Mouse (Mus musculus): ENCODE data around the gene Dyrk1b. TPM values are rescaled to one million over a fixed set of nuclear protein-coding genes. Genes with fewer than 3 reads are reported as not detected.

The Dyrk1b gene
- 16.6 TPM for total RNA-seq (2023)

DNA sequence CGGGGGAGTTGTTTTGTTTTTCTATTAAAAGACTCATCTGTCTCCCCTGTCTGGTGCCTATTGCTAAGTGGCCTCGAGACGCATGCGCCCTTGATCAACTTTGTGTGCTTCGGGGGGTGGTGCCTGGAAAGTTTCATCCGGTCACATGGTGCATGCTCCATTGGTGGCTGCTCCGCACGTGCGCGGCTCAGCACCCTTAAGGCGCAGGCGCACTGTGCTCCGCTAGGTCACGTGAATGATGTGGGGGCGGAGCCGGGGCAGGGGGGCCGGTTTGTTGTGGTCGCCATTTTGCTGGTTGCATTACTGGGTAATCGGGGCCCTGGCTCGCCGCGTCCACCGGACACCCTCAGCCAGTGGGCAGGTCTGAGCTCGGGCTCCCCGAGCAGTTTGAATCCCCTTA is at the start of gene Dyrk1b:
Dyrk1b (plus strand) TSS at position 242 of the 400 bp plus-strand sequence.

DNA sequence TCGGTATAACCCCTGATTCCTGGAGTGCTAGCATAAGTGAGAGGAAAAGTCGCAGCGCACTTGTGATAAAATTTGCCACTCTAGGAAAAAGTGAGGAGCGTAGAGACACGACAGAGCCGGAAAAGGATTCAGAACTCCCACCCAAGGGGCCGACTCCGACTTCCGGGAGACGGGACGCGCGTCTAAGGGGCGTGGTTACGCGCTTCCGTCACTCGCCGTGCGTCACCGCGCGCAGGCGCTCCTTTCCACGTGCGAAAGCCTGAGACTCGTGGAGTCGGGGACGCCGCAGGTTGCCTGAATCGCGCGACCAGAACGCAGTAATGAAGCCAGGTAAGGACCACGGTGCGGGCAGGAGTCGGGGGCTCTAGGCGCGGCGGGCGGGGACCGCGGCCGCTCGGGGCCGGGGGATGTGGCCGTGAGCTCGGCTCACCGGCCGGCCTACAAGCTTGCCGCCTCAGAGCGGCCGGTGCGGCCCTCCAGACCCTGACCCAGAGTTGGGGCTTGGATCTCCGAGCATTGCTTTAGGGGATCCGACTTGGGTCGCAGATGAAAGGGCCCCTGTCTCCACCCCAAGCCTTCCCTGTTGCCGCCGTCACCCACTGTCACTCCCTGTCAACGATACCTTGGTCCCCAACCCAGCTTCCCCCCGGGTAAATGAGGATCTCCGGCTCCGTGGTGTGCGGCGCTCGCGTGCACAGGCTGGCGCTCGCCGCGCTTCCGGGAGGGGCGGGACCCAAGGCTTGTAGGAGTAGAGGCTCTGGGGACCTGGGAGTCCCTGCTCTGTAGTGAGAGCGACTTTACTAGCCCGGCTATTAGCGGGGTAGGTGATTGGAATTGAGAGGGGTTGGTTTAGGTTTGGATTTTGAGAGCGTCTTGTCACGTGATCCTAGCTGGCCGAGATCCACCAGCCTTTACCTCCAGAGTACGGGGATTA is 9.5 kb upstream of the Dyrk1b start, which contains the start of gene Fbl:
Fbl (plus strand) TSS at position 222 of the 934 bp plus-strand sequence.

Other genes with a start within 250 kb of the Dyrk1b start
- gene Zfp780b, start 200.3 kb upstream of the Dyrk1b start, total RNA-seq (2023): 11.5 TPM
- gene Zfp850, start 165.4 kb upstream of the Dyrk1b start, total RNA-seq (2023): 10.7 TPM
- gene Psmc4, start 129.4 kb upstream of the Dyrk1b start, total RNA-seq (2023): 98.5 TPM
- gene Fcgbp, start 108.2 kb upstream of the Dyrk1b start, total RNA-seq (2023): not detected
- gene 9530053A07Rik, start 50.0 kb upstream of the Dyrk1b start, total RNA-seq (2023): not detected
- gene Fbl, start 9.8 kb upstream of the Dyrk1b start, total RNA-seq (2023): 194 TPM
- 10.0 TPM for gene Eid2, start 88.4 kb downstream of the Dyrk1b start, total RNA-seq (2023)
- 4.3 TPM for gene Eid2b, start 98.3 kb downstream of the Dyrk1b start, total RNA-seq (2023)
- gene Selenov, start 111.7 kb downstream of the Dyrk1b start, total RNA-seq (2023): not detected
- not detected for gene Dll3, start 122.8 kb downstream of the Dyrk1b start, total RNA-seq (2023)
- gene Timm50, start 132.6 kb downstream of the Dyrk1b start, total RNA-seq (2023): 29.7 TPM
- gene Supt5, start 159.3 kb downstream of the Dyrk1b start, total RNA-seq (2023): 160 TPM
- gene Rps16, start 171.2 kb downstream of the Dyrk1b start, total RNA-seq (2023): 5,585 TPM
- gene Plekhg2, start 193.1 kb downstream of the Dyrk1b start, total RNA-seq (2023): 155 TPM
- 501 TPM for gene Zfp36, start 200.8 kb downstream of the Dyrk1b start, total RNA-seq (2023)
- 15.7 TPM for gene Med29, start 213.2 kb downstream of the Dyrk1b start, total RNA-seq (2023)
- 141 TPM for gene Paf1, start 213.5 kb downstream of the Dyrk1b start, total RNA-seq (2023)

Data from CD8-positive naive resting alpha-beta T cell, adult 57 days (primary cell).